Mouse (Mus musculus) right cerebral cortex, adult 18-20 months (tissue): ENCODE measurements around the gene Trpm4.
"Not testable (repeated sequence)": the region's sequence is repeated elsewhere in the genome, so short reads cannot be mapped to it uniquely, and the experiment has no call there.

Experiments used
- DNase-seq: peaks from one replicate; pipeline ENCODE4 v3.0.0; 2022; ENCODE audit warnings: mixed read lengths

The Trpm4 gene

DNA sequence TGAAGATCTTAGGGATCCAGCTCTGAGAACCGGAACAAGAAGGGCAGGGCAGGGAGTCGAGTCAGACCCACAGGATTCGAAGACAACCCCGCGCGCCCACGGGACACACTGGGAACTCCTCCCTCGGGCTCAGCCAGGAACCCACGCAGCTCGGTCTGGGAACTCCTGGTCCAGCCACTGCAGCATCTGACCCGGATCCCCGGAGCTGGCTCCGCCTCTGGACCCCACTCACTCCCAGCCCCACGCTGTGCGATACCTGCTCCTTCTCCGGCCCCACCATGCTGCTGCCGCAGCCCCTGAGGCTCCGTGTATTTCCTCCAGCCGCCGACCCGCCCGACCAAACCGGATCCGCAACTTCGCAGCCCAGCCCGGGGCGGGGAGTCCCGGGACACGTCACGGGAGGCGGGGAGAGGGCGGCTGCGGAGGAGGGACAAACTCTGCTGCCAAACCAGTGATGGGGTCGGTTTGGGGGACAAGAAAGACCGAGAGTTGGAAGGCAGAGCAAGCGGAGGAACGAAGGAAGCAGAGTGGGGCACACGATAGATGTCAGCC is at the start of gene Trpm4:
Trpm4 (minus strand) TSS at position 350 of the 552 bp plus-strand sequence.
- peak; percentile 73 for DNase-seq

DNA sequence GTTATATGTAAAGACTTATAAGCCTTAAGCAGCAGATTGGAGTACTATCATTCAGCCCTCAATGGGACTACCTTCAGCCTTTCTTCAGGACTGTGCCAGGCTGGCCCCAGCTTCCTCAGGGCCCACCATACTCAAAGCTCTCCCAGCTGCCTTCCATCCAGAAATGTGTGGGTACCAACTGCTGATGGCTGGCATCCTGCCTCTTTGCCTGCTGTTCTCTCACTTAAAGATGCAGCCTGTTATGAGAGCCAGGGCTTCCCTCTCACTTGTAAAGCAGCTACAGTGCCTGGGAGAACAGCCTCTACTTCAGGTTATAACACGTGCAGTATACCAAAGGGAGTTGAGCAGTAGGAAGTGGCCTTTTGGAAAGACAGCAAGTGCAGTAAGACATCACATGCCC is 42.5 kb upstream of the Trpm4 start:
- no peak for DNase-seq

DNA sequence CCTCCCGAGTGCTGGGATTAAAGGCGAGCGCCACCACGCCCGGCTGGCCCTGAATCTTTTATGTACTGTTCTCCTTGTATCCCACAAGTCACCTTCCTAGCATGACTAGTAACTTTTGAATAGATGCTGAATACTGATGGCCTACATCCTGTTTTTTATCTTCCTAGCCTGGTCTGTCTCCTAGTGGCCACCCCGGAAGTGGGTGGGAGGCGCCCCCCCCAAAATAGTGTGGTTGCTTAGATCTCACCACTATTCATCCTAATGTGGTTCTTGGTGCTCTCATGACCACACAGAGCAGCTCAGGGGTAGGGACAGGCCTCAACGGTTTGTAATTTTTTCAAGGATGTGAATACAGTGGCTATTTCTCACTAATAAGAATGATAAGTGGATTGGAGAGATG is 41.0 kb upstream of the Trpm4 start:
- no peak for DNase-seq

DNA sequence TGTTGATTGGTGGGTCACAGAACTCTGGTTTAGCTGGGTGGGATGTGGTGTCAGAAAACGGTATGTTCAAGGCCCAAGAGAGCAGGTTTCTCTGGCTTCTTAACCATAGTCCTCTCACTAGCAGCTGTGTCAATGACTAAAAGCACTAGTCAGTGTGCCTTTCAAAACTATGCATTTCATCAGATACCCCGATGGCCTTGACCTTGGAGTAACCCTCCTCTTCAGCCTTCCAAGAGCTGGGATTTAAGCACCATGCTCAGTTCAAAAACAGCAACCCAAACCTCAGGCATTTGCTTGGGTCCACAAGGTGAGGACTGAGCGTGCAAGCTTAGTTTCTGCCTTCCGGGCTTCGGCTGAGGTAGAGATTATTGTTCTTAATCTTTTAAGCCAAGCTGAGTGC is 38.8 kb upstream of the Trpm4 start:
- DNase-seq: no peak

DNA sequence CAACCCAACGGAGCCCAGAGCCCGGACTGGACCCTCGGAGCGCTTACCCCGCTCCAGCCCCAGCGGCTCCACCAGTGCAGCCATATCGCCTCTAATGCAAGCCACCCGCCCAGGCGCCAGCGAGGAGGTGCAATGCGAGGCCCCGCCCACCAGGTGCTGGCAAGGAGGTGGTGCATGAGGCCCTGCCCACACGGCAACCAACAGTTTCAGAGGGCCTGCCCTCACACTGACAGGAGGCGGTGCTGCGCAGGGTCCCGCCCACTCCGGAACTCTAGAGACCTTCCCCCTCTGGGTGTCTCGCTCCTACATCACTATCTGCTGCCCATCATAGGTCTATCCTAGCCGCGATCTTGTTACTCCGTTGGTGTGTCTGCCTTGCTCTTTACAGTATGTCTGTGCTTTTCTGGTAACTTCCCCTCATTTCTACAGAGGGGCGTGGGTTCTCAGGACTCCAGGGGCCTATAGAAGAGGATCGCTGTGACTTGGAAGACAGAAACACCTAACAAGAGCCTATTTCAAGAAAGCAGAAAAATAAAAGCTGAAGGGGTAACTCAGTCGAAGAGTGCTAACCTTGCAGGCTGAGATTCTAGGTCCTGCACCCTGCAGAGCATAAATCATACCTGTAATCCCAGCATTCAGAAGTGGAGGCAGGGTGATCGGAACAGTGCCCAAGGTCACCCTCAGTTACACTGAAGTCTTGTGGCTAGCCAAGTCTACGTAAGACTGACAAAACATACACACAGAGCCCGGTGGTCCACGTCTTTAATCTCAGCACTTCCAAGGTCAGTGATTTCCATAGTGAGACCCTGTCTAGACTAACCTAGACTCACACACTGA is 37.1 kb upstream of the Trpm4 start, which contains the start of gene Lin7b:
Lin7b (minus strand) TSS at position 109 of the 837 bp plus-strand sequence.
- peak; percentile 95 for DNase-seq

DNA sequence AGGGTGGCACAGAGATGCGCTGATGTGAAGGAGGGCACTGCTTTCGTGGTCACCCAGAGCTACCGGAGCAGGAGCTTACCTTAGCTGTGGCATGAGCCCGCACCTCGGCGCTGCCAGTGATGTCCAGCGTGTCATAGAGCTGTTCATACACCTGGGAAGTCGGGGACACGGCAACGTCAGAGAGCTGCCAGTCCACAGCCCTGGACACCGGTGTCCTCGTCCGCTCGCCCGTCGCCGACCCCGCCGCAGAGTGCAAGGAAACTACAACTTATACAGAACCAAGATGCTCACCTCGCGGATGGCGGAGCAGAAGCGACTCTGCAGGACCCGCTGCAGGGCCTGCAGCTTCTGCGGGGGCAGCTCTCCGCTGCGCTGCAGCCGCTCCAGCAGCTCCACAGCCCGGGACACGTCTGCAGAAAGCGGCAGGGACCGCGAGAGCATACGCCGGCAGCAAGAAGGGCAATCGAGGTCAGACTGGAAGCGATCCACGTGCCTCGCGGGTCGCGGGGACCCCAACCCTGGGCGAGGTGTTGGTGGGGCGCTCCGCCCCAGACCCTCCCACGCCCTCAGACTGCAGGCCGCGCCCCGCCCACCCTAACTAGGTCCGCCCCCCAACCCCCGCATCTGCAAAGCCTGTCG is 36.4 kb upstream of the Trpm4 start:
- no peak for DNase-seq

DNA sequence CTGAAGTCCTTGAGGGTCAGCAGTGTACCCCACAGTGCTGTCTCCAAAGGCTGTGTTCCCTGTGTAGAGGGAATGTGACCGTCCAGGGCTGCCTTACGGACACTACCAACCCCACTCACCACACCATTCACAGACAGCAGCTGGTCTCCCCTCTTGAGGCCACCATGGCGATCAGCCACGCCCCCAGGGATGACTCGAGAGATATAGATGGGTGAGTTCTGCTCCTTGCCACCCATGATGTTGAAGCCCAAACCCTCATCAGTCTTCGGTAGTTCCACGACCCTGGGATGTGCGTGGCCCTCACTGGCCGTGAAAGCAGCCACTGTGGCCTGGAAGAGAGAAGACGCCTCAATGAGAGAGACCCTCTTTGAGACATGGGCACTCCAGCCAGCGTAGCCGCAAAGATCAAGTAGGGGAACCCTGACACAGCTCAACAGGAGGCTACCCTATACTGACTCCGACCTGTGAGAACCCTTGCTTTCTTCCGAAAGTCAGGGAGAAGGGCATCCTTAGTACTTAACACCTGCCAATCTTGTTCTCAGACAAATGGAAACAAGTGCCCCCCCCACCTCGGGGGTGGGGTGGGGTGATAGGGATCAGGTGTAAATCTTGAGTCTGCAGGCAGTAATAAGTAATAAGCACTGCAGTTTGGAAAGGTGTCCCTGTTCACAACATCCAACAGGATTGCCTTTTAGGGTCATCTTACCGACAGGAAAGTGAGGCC is 35.6 kb upstream of the Trpm4 start:
- DNase-seq: no peak

DNA sequence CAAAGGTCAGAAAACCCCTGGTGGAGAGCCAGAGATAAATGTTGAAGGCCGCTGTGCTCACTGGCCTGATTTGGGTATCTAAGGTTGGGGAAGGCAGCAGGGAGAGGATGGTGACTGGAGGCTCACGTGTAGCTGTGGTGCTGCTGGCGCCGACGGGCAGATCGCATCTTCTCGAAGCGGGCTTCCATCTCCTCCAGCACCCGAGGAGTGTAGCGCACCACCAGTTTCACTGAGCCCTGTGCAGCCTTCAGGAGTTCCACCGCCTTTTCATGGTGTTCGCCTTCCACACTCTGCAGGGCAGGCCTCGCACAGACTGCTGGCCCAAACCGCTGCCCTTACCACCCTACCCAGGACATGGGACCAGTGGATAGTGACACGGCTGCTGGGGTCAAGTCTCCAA is 34.6 kb upstream of the Trpm4 start:
- peak; percentile 38 for DNase-seq

DNA sequence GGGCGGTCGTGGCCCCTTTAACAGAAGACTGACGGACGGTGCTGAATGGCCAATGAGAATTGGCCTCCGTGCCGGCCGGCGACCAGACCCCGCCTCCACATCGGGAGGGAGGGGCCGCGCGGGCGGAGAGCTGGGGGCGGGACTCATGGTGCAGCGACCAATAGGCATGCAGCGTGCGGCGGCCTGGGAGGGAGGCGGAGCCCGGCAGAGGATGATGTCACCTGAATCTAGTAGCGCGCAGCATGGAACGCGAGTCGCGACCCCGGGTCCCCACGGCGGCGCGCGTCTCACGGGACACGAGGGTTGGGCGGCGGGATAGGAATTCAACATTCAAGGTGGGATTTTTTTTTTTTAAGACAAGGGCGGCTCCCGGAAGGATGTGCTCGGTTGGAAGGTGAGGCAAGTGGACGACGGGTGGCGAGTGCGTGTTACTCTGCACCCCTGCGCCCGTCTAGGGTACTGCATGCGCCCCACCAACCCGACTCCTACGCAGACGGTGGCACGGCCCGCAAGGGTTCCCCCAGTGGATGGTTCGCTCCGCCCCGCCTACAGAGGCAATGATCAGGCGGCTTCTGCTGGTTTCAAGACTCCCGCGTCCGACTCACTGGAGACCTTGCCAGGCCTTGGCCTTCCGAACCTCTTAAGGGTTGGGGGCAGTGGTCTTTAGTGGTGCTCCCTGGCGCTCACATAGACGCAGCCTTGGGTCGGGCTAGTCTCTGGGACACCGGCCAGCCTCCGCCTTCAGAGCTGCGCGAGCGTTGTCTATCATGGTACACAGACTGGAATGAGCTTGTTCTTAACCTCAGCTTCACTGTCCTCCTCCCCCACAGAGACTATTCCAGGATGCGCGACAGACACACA is 33.7 kb upstream of the Trpm4 start:
- peak; percentile 98 for DNase-seq

DNA sequence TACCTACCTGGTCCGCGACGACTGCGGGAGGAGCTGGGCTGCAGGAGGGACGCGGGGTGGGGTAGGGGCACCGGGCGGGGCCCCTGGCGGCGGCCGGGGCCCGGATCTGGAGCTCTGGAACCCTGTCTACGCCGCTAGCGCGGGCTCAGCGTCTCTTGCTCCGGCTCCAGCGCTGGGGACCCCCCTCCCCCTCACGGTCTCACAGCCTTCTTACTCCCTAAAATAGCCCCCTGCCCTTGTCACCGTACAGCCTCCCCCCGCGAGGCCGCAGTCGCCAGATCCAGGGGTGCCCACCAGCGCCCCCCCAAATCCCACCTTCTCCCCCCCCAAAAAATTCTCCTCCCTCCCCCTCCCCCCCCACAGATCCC is 33.1 kb upstream of the Trpm4 start, which contains the start of gene Ppfia3:
Ppfia3 (minus strand) TSS at position 368 of the 368 bp plus-strand sequence.
- no peak for DNase-seq

DNA sequence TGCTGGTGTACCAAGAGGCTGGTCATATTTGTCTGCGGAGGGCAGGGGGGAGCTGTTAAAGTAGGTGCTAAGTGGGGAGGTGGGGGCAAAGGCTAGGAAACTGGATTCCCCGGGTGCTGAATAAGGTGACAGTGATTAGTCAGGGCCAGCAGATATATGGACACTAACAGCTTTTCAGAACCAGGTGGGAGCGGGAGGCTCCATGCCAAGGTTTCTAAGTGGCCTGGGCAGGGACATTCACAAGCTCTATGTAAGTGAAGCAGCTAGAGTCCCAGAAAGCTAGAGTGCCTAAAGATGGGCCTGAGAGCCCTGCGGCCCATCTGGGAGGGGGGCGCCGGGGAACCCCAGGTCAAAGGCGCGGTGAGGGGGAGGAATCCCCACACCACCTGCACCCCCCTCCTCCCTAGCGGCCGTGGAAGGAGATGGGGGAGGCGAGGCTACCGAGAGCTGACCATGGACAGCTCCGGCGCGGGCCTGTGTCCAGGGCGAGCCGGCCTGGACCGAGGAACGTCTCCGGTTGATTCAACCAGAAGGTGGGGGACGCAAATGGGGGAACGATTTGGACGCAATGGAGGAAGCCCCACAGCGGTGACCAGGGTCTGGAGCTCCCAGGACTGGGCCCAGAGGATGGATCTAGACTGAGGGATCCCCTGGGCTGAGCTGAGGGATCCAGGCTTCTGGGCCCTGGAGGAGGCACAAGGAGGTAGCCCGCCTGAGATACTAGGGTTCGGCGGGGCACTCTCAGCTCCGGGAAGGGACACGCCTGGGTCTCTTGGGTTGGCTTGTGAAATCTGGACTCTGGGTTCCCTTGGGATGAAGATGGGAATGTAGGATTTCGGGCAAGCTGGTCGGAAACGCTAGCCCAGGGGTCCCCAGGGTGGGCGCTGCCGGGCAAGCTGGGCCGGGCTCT is 32.4 kb upstream of the Trpm4 start:
- no peak for DNase-seq

DNA sequence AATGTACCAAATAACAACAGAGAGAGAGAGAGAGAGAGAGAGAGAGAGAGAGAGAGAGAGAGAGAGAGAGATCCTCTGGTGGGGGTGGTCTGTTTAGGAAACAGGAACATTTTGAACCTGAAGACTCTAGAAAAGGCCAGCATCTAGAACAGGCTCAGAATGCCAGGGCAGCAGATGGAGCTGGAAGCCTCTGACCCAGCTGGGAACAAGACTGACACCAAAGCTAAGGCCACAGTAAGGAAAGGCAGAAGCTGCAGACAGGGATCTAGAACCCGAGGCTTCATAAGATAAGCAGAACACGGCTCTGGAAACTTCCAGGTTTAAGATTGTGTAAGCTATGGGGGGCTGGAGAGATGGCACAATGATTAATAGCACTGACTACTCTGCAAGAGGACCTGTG is 30.4 kb upstream of the Trpm4 start:
- no peak for DNase-seq

DNA sequence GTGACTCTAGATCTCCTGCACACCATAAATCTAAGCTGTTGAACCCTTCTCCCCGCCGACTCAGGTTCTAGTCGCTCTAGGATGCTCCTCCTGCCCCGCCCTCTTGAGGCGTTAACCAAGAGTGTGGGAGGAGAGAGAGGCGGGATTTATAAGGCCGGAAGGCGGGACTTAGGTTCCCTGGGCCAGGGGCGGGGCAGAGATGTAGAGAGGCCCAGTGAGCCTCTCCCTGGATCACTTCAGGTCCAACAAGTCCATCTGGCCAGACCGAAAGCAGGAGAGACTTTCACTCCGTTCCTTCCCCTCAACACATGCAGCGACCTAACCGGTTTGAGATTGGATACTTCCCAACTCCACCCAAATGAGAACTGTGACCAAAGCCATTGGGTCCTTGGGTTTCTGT is 29.2 kb upstream of the Trpm4 start:
- no peak for DNase-seq

DNA sequence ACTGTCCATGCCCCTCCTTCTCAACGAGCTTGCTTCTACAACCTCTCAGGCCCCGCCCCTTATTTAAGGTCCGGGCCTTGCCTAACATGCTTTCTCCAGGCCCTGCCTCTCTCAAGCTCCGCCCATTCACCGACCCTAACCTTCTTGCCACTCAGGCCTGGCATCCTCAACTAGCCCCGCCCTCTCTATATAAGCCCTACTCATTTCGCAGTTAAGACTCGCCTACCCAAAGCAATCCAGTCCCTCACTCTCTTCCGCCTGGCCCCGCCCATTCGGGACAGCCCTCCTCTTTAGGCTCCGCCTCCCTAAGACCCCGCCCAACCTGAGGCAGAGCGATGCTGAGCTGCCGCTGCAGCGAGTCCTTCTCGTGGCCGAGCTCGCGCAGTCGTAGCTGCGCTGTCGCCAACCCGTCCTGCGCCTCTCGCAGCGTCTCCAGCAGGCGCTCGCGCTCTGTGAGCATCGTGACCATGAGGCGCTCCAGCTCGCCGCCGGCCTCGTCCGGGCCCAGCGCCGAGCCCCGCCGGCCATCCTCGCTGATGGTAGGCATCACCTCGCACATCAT is 27.7 kb upstream of the Trpm4 start:
- peak; percentile 89 for DNase-seq

DNA sequence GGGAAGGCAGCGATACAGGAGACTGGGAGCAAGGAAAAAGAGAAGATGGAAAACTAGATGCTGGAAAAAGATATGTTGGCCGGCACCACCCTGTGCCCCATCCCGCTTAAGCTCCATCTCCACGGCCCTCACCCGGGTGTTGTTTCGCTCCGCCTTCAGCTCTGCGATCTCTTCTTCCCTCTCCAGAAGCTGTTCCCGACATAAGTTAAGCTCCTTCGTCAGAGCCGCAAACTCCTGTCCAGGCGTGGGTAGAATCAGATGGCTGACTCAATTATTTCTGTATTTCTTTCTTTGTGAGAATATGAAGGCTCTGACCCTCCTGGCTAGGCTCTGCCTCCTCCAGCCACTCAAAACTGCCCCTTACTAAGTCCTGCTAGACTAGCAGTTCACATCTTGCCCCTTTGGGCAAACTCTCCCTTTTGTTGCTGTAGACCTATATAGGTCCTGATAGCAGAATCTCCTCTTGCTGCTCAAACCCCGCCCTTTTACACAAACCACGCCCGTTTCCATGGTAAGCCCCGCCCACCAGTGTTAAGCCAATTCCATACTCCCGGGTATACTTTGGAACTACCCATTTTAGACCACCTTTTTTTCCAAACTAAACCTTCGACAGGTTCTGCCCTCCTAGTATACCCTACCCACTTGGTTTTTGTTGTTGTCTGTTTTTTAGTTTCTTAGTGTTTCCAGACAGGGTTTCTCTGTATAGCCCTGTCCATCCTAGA is 27.0 kb upstream of the Trpm4 start:
- no peak for DNase-seq

DNA sequence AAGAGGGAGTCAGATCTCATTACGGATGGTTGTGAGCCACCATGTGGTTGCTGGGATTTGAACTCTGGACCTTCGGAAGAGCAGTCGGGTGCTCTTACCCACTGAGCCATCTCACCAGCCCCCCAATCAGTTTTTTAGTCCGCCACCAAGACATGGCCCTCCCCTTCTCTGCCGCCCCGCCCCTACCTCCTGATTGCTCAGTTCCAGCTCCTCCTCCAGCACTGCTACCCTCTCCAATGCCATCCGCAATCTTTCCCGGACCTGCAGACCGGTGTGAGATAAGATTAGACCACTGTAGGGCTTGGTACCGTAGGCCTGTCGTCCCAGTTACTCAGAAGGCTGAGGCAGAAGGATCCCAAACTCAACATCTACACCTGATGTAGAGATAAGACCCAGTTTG is 25.5 kb upstream of the Trpm4 start:
- DNase-seq: not testable (repeated sequence)

DNA sequence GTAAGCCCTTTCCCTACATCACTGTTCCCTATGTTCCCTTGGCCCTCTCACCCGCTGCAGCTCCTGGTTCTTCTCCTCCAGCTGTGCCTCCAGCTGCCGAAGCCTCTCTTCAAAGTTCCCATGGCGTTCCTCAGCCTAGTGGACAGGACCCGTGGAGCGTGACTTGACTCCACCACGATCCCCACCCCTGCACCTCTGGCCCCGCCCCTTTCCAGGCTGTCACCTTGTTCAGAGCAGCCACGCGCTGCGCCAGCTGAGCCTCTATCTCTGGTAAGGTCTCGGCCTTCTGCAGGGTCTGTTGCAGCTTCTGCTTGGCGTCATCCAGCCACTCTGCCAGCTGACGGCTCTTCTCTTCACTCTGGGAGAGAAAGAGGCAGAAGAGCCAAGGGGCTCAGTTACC is 22.5 kb upstream of the Trpm4 start:
- no peak for DNase-seq

DNA sequence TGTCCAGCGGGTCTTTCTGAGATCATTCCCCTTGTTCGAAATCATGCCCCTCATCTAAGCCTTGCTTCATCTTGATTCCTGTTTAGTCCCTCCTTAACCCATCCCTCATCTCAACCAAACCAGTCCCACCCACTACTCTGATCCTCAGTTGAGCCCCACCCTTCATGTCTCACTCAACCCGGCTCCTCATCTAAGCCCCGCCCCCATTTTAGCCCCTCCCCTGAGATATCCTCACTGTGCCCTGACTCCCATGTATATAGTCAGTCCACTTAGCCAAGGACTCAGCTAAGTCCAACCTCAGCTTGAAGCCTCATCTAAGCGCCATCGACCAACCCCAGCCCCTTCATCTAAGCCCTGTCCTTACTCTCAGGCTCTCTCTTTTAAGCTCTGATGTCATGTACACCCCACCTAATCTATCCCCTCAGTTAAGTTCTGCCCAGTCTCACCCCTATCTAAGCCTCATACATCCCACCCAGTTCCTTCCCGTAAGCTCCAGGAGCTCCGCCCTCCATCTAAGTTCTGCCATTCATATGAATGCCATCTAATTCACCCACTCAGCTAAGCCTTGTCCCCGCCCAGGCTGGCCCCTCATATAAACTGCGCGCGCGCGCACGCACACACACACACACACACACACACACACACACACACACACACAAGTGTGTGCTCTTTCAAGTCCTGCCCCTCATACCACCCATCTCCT is 21.9 kb upstream of the Trpm4 start:
- DNase-seq: no peak

DNA sequence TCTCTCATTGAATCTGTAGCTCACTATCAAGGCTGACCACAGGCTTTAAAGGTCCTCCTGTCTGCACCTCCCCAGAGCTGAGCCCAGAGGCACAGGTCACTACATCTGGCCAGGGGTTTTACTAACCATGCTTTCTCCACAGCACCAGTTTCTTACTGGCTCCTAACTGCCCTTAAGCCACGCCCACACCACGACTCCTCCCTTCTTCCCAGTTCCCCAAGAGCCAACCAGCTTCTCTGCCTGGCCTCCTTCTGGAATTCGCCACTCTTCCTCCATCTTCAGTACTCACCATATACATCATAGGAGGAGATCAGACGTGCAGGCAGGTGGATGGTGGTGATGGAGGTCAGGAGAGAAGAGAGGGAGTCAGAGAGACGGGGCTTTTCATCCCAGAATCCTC is 19.5 kb upstream of the Trpm4 start:
- DNase-seq: no peak

DNA sequence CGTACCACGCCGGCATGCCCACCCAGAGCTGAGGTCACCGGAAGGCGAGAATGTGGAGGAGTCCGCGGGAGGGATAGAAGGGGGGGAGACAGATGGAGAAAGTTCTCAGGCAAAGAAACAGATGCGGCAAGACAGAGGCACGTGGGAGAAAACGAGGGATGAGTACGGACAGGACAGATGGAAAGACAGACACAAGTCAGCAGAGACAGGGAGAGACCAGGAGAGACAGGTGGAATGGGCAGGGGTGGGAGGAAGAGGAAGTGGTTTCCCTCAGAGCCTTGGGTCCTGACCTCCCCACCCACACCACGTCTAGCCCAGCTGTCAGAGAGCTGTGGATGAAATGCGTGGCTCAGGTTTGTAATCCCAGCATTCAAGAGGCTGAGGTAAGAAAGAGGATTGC is 13.3 kb upstream of the Trpm4 start:
- DNase-seq: no peak
